Mouse (Mus musculus) c-Kit-negative CD71-positive TER-119-positive erythroid progenitor cells, embryonic 14.5 days (primary cell): ENCODE measurements around the gene Capn3.

Source experiments
- DNase-seq: peaks from one replicate; pipeline ENCODE4 v3.0.0-alpha.2; 2013; ENCODE audit warnings: low read depth, low spot score

Gene Capn3

DNA sequence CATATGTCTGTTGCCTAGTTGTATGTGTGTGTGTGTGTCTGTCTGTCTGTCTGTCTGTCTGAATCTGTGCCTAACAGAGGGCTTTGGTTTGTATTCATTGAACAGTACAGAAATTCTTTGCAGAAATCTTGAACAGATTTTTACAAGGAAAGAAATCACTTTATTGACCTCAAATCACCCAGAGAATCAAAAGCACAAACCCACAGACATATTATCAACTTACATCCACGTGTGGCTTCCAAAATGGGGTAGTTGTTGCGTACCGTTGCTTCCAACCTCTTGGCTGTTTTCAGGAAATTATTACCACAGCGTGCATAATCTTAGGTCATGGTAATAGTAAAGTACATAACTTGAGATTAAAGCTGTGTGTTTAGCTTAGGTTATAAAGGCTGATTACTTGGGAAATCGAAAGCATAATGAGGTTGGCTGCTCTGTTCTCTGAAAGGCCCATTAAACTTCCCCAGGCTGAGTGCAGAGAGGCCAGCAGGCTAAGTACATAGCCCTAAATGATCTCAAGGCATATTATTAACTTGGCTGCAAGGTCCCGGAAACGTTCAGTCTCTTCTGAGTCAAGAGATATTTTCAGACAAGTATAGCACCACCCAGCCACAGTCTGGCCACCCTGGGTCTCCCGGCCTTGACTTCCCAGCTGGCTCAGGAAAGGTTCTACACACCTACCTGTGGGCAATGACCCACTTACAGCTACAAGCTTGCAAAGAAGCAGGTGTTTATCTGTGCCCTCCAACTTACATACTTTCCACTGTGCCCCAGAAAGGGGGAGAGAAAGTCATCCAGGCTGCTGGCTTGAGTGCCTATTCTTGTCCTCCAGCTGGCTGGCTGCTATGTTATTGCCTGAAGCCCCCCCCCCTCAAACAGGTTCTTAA, 26.9 kb downstream of the Capn3 start:
- DNase-seq = no peak

GRCm38 (mm10) chr2:120484241-120484640, 28.4 kb downstream of the Capn3 start:
- DNase-seq = no peak

- no peak for DNase-seq
These were observed 37.4 kb downstream of the Capn3 start for GRCm38 (mm10) chr2:120493254-120493653.

DNA sequence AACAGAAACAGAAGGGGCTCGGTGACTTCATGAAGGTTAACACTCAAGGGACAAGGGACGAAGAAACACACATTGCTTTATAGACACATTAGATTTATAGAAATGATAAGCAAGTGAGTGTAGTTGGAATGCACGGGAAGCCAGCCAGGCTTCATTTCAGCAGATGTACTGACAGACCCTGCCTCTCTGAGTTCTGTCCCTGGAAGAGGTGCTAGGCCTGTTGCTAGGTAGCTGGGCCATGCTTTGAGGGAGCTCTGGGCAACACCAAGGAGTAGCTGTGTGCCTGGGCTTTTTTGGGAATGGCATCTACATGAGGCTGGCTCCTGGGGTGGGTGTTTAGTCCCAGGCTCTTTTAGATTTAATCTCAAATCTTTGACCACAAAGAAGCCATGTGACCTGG, 40.7 kb downstream of the Capn3 start:
- no peak for DNase-seq

- no peak for DNase-seq
These were observed 44.2 kb downstream of the Capn3 start for GRCm38 (mm10) chr2:120499971-120500471.

GRCm38 (mm10) chr2:120501136-120501918, 45.5 kb downstream of the Capn3 start:
- no peak for DNase-seq

DNA sequence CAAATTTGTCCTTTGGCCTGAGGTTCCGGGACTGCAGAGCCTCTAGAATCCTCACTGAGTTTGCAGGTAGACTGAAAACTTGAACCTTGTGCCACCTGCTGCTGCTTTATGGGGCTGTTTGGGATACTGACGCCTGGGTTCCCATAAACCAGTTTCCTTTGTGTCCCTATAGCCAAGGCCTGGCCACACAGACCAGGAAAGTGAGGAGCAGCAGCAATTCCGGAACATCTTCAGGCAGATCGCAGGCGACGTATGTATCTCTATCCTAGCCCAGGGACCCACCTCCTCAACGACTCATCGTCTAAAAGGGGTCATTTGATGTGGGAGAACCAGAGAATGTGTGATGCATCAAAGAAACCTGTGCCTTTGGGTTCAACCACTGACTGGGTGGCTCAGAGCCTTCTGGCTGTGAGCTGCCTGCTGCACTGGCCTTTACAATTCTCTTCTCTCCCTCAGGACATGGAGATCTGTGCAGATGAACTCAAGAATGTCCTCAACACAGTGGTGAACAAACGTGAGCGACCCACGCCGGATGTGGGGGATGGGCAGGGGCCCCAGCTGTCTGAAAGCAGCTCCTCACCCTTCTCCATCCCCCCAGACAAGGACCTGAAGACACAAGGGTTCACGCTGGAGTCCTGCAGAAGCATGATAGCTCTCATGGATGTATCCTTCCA, 46.2 kb downstream of the Capn3 start:
- no peak for DNase-seq

GRCm38 (mm10) chr2:120502605-120502990, 46.8 kb downstream of the Capn3 start:
- no peak for DNase-seq

DNA sequence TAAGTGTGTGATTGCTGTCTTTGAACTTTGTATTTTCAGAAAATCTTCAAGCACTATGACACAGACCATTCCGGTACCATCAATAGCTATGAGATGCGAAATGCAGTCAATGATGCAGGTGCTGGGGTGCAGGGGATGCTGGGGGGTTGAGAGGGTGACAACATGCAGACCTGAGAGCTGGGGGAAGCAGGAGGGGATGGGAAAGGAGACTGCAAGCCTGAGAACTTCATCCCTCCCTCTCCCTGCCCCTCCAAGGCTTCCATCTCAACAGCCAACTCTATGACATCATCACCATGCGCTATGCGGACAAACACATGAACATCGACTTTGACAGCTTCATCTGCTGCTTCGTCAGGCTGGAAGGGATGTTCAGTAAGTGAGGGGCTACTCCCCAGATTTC, 47.3 kb downstream of the Capn3 start:
- DNase-seq = no peak

DNA sequence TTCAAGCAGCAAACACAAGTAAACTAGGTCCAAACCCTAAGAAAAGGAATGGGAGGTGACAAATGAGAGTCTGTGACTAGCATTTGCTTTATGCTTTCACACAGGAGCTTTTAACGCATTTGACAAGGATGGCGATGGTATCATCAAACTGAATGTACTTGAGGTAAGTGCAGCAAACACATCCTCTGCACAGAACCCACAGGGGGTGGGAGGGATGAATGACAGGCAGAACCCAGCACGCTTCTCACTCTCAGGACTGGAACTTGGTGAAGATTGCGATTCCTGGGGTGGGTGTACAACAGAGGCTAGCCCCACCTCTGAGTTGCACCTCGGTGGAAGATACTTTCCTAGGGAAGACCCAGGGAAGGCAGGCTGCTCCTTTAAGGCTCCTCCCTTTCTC, 48.2 kb downstream of the Capn3 start:
- DNase-seq = no peak

DNA sequence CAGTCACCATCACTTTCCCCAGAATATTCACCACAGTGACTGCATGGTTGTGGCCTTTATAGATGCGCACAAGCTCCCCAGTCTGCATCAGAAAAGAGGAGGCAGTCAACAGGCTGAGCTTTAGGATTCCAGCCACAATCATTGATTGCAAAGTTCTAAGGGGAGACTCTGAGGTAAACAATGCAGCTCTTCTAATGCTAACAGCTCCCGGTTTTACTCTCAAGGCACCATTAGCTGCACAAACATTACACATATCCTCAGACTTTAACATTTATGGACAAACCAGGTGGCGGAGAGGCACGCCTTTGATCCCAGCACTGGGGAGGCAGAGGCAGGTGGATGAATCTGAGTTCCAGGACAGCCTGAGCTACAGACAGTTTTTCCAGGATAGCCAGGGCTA, 58.4 kb downstream of the Capn3 start:
- no peak for DNase-seq

DNA sequence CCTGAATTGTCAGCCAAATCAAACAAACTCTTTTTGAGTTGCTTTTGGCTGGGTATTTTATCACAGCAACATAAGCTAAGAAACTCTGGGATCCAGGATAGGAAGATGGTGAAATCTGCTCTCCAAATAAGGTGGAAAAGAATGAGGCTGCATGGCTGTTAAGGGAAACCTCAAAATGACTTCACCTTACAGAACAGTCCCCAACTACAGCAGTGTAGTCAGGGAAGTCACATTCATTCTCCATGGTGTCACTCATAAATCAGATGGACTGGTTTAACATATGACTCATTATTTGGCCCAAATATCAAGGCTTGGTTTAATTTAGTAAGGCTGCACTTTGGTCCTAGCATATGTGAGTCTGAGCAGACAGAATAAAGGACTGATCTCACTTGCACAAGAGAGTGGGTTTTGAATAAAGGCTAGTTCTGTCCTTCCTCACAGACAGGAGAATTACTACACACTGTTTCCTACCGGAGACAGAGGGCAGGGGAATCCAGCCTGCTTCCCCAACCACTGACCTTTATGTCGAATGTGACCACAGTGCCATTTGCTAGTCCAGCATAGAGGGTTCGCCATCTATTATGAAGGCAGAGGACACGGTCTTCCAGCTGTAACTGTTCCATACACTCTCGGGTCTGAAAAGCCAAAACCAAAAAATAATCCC, 62.9 kb downstream of the Capn3 start:
- DNase-seq = no peak

GRCm38 (mm10) chr2:120526771-120527170, 71.0 kb downstream of the Capn3 start:
- no peak for DNase-seq

GRCm38 (mm10) chr2:120529531-120529930, 73.7 kb downstream of the Capn3 start:
- DNase-seq = no peak

GRCm38 (mm10) chr2:120531223-120531622, 75.4 kb downstream of the Capn3 start:
- no peak for DNase-seq

DNA sequence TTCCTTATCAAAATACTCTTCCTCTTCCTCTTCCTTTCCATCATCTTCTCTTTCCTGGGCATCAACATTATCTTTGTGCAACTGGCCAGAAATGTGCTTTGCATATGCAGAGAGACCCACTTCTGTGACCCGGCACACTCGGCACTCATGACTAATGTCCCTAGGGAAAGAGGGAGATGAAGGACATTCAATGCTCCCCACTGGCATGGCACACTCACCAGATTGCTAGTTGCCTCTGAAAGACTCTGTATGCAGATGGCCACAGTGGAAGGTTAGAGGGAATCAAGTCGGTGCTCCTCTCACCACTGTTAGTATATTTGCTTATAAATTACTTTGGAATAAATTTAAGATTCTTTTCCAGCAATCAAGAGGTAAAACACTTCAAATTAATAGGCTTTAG, 83.5 kb downstream of the Capn3 start:
- no peak for DNase-seq

DNA sequence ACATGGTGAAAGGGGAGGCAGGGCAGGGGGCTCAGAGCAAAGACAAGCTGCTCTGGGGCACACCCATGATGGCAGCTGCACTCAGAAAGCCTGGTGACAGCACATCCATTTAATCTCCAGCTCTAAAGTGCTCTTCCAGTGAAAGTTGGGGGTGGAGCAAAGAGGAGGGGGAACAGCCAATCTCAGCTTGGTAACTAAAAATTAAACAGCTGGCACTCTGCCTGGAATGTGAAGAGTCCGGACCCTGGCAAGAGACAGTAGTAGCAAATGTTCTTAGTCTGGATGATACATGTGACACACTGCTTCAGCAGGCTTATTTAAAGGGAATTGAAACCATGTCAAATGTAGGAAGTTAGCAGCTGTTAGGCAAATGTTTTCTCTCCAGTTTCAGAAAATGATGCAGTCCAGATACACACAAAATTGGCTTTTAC, 84.0 kb downstream of the Capn3 start:
- no peak for DNase-seq

- no peak for DNase-seq
These were observed 88.9 kb downstream of the Capn3 start for GRCm38 (mm10) chr2:120544732-120545131.
